Mouse (Mus musculus) embryo, embryonic 10 days (tissue): ENCODE measurements around the gene Hcst.
A peak's percentile ranks its signal among the peaks of the same experiment; 100 is the strongest.

Experiments used
- DNase-seq: peaks from one replicate; pipeline ENCODE4 v3.0.0-alpha.2; 2015; ENCODE audit warnings: low spot score

The Hcst gene

DNA sequence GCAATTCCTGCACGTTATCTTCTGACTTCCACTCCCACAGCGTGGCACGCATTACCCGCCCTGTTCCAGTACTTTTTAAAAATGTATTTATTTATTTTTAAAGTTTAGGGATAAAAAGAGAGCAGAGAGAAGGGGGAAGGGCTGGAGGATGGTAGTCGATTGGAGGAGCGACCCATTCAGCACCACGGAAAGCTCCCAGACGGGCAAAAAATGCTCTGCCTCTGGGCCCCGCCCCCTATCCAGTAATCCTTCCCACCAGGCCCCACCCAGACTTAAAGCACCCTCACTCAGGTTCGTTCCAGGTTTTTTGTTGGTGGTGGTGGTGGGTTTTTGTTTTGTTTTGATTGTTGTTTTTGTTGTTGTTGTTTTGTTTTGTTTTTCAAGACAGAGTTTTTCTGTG is 14.6 kb upstream of the Hcst start:
- peak; percentile 48 for DNase-seq

- DNase-seq, result peak; percentile 77
Measured at GRCm38 (mm10) chr7:30431793-30432192, 12.1 kb upstream of the Hcst start.

GRCm38 (mm10) chr7:30430191-30430590 is 10.5 kb upstream of the Hcst start:
- DNase-seq, result no peak

- no peak for DNase-seq
Measured at GRCm38 (mm10) chr7:30429327-30429726, 9.7 kb upstream of the Hcst start.

GRCm38 (mm10) chr7:30423071-30423641 is 3.5 kb upstream of the Hcst start:
- DNase-seq, result no peak

GRCm38 (mm10) chr7:30422560-30422959 is 2.9 kb upstream of the Hcst start:
- DNase-seq, result no peak

DNA sequence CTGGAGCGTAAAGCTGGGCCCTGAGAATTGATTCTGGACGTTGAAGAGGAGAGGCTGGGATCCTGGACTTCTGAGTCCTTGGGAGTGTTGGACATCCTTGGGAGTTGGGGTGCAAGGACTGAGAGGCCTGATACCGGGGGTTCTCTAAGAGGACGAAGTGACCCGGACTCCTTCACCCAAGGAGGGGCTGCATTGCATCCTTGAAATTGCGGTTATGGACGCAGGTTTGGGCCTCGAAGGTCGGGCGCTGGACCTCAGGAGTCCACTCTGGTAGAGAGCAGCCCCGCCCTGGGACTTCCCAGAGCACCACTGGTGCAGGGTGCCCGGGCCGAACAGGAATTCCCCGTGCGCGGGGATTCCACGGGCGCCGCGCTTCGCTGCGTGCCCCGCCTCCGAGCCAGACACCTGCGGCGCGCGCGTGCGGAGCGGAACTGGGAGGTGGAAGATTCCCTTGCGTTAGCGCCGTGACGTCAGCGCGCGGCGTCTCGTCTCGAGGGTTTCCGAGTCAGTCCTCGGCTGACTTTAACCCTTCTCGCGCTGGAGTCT is 2.3 kb upstream of the Hcst start:
- DNase-seq, result peak; percentile 96

GRCm38 (mm10) chr7:30421175-30421889 is 1.7 kb upstream of the Hcst start, which contains the start of gene Nfkbid:
Nfkbid (plus strand) TSS chr7:30421732.
- peak; percentile 29 for DNase-seq

DNA sequence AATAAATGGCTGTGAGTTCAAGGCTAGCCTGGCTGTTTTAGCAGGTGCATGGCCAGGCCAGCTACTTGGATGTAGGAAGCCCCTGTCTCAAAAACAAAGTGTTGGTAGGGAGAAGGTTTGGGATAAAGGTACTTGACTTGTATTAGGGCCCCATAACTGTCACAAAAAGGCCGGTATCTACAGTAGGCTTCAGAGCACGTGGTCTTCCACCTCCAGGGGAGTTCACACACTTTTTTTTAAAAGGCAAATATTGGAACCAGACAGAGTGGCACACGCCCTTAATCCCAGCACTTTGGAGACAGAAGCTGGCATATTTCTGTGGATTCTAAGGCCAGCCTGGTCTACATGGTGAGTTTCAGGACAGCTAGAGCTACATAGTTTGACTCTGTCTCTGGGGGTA is 1.0 kb upstream of the Hcst start:
- no peak for DNase-seq

GRCm38 (mm10) chr7:30417856-30418255 is 1.8 kb downstream of the Hcst start:
- DNase-seq, result no peak

GRCm38 (mm10) chr7:30413596-30413995 is 6.1 kb downstream of the Hcst start, which contains the start of gene Tyrobp:
Tyrobp (plus strand) TSS chr7:30413760.
- DNase-seq, result no peak

DNA sequence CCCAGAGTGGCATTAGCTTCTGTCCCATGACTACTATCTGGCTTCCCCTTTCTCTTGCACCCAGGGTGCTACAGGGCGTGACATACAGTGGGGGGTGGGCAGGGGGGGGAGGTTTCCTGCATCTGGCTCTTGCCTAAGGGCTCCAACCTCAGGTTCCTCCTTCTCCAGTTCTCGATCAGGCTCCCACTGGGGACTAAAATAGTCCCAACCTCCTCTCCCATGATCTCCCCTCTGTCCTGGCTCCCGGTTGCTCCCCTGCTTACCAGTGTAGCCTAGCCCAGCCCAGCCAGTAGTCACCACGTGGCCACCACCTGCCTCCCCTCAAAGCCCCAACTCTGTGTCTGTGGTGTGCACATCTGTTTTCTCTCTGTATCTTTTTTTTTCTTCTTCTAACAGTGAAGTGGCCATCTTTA is 6.9 kb downstream of the Hcst start:
- DNase-seq, result no peak

DNA sequence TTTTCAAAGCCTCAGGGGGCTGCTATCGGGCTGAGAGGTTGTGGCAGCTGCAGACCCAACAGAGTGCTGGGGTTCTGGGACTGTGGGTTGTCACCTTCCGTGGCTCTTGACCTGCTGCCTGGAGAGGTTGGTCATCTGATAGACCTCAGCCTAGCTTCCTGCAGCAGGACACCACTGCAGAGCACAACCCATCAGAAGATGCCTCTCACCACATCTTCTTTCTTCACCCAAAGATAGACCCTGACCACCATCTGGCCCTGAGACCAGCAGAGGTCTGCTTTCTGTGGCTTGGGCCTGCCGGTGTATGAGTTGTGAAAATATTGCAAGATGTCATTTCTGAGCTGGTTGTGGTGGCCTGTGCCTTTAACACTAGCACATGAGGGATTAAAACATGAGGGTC is 8.6 kb downstream of the Hcst start:
- DNase-seq, result no peak

DNA sequence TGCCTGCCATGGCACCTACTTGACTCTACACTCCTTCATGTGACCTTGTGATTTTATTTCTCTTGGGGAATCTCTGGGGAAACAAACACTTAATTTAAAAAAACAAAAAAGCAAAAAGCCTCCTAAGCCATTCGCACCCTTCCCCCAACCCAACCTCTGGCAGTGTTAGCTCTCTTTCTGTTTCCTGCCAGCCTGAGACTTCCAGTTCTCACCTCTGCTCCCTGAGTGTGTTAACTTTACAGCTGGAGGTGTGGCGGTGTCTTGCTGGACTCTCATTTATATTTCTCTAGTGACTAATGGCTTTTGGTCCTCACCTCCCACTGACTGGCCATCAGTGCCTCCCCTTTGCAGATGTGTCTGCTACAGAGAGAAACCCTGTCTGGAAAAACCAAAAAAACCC is 9.9 kb downstream of the Hcst start:
- DNase-seq, result no peak

DNA sequence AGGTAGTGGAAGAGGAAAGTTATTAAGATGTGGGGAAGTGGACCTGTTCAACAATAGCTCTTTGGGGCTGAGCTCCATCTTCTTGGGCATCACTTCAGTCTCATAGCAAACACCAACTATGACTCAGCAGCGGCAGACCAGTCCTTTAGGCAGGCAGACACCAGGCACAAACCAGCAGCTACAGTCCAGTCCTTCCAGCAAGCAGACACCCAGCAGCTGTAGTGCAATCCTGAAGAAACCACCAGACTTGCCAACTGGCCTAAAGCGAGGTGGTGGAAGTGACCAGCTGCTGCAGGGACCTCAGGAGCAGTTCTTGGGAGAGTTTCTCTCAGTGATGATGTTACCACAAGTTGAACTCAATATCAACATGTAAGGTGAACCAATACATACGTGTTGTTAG is 11.0 kb downstream of the Hcst start:
- no peak for DNase-seq

DNA sequence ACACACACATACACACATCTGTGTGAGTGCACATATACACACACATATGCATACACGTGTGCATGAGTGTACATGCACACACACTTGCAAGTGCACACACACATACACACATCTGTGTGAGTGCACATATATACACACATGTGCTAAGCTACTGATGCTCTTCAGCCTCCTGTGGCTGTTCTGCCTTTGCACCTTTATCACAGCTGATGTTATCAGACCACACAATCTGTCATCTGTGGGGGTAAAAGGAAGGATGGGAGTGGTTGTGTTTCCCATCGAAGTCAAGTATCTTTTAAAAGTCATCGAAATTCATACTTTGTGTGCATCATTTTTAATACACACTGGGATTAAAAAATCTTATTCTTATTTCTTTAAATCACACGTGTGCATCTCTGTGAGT is 17.3 kb downstream of the Hcst start:
- no peak for DNase-seq

- peak; percentile 11 for DNase-seq
Measured at GRCm38 (mm10) chr7:30399671-30400070, 20.0 kb downstream of the Hcst start.

DNA sequence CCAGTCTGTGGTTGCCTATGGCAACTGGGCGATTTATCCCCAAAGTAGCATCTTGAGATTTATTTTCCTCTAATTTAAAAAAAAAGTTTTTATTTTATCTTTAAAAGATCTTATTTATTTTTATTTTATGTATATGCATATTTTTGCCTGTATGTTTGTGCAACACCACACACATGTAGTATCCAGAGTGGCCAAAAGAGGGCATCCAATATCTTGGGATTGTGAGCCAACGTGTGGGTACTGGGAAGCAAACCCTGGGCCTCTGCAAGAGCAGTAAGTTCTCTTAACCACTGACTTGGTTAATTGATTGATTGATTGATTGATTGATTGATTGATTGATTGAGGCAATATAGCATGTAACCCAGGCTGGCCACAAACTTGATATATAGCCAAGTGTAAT is 24.8 kb downstream of the Hcst start:
- DNase-seq, result peak; percentile 28

DNA sequence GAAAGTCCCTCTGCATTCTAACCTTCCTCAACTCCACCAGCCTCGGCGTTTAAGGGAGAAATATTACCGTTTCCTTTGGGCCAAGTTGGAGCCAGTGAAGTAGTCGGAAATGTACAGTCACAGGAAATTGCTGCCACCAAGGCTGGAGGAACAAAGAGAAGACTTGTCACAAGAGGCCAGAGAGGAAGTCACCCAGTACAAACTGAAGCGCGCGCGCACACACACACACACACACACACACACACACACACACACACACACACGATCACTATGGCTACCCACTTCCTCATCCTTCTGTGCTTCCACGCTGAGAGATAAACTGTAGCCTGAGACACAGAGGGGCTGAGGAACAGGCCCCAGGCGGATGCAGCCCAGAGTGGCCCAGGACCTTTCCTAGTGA is 25.3 kb downstream of the Hcst start:
- DNase-seq, result peak; percentile 41

GRCm38 (mm10) chr7:30393631-30394030 is 26.0 kb downstream of the Hcst start:
- no peak for DNase-seq

GRCm38 (mm10) chr7:30392746-30393520 is 26.7 kb downstream of the Hcst start:
- DNase-seq, result no peak

GRCm38 (mm10) chr7:30384106-30384505 is 35.5 kb downstream of the Hcst start:
- no peak for DNase-seq

- no peak for DNase-seq
Measured at GRCm38 (mm10) chr7:30380061-30380460, 39.6 kb downstream of the Hcst start.
